Mouse (Mus musculus) CH12.LX (cell line): ENCODE measurements around the gene Pkp3.

Source experiments
- CTCF ChIP-seq, 2 experiments: IDR thresholded peaks in 1 of 2; conservative IDR thresholded peaks in 1 of 2; 2 replicates each; pipeline ENCODE4 v1.5.1; 2011 to 2012; ENCODE audit warnings: low read depth in 2 of 2, low read length in 2 of 2, improper control_type of control experiment in 1 of 2, inconsistent platforms in 1 of 2, mild to moderate bottlenecking in 1 of 2, moderate library complexity in 1 of 2
- NRF1 ChIP-seq: IDR thresholded peaks from 2 replicates; pipeline ENCODE4 v1.6.1; 2014; ENCODE audit warnings: low read depth, mild to moderate bottlenecking, inconsistent platforms, low read length, improper control_type of control experiment, moderate library complexity

DNA sequence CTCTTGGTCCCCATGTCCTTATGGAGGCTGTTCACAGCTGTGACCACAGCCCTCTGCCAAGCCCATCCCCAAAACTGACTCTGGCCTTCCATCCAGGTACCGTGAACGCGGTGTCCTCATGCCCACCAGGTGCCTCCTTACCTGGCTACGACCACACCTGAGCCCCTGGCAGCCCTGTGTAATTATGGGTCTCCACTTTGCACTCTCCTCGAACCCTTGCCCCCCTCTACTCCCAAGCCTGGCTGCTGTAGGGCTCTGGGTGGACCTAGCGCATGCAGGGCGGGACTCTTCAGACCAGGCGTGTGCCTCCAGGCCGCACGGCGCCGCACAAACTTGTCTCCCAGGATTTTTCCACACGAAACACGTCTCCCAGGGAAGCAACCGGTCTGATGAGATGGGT is at the start of gene Pkp3:
- TF ChIP-seq NRF1, result no peak
- no peak for TF ChIP-seq CTCF (conservative IDR thresholded peaks at IDR 0.05 in 1 of 2, IDR thresholded peaks at IDR 0.05 in 1 of 2; ENCODE audit: low read depth in 2 of 2, low read length in 2 of 2)
